Mouse (Mus musculus): ENCODE measurements at regions not wholly inside any gene's neighbourhood (a gene's known extent, or its start where the extent isn't known, plus 50 kb on each side); places are given as distances from the start of the nearest gene placed in this dataset.

GRCm38 (mm10) chr13:38751876-38752275 lies 93.0 kb upstream of the Eef1e1 start:
- no peak for DNase-seq

- DNase-seq = no peak
Observed at GRCm38 (mm10) chr13:38740066-38740465, 81.2 kb upstream of the Eef1e1 start.

GRCm38 (mm10) chr13:38736361-38737035 lies 77.6 kb upstream of the Eef1e1 start:
- no peak for DNase-seq

GRCm38 (mm10) chr13:38735294-38735693 lies 76.4 kb upstream of the Eef1e1 start:
- no peak for DNase-seq

GRCm38 (mm10) chr13:38733246-38733645 lies 74.4 kb upstream of the Eef1e1 start:
- no peak for DNase-seq

GRCm38 (mm10) chr13:38725452-38725851 lies 66.6 kb upstream of the Eef1e1 start:
- no peak for DNase-seq

GRCm38 (mm10) chr13:38721166-38721565 lies 62.3 kb upstream of the Eef1e1 start:
- DNase-seq = no peak

GRCm38 (mm10) chr13:38714838-38715237 lies 56.0 kb upstream of the Eef1e1 start:
- DNase-seq = no peak

All from lung, postnatal 14 days (tissue).